Mouse (Mus musculus): Measurements from ENCODE around the gene Spaca7.

DNA sequence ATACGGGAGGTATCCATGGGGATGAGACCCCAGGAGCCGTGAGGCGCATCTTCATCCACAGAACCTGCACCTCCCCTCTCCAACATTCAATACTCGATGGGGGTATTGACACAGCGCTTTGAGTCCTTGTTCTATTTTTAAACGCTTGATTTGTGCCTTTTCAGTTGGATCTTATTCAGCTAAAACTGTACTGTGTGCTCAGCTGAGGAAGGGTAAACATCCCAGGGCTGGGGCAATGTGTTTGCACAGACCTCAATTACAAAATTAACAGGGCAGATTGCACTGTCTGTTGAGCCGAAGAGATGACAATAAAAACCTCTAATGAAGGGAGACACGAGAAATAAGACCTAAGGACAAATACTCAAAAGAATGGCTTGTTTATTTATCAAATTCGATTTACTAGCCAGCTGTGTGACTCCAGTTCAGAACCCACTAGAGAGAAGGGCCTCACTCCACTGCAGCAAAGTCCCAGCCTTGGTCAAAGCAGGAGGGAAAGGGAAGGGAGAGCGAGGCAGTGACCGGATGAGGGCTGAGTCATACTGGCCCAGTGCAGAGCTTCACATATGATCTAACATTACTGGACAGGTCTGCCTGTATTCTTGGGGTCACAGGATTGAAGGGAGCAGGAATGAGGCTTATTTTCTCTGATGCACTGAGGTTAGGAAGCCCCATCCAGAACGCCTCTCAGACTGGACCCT, 37.1 kb downstream of the Spaca7 start:
- TF ChIP-seq CTCF (IDR thresholded peaks at IDR 0.05; ENCODE audit: insufficient read depth, low read length), result no peak
- TF ChIP-seq POLR2A (IDR thresholded peaks at IDR 0.05; ENCODE audit: borderline replicate concordance, extremely low read depth, low read depth, low read length), result no peak

Data from lung, adult 2 months (tissue).